14 mouse cellular contexts compared by ENCODE assay signal in the genomic region with DNA sequence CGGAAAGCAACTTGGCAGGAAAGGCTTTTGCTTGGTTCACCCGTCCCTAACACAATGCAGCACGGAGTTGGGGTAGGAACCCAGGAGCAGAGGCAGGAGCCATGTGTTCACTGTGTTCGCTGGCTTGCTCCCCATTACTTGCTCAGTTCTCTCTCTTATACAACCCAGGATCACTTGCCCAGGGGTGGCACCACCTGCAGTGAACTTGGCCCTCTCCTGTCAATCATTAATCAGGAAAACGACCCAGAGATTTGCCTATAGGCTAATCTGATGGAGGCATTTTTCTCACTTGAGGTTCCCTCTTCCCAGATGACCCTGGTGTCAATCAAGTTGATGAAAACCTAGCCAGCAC.
A peak's percentile ranks its signal among the peaks of the same experiment; 100 is the strongest.
DNase-seq lines count a peak whose midpoint lies in the region; ATAC-seq and TF ChIP-seq lines count a peak whose summit lies in the region.
"Had no signal": no experiment of that assay in that cellular context is flagged by ENCODE, and none has a peak within 500 bp of the region (broad histone marks: within the 10 kb centered on the region; RNA-seq: fewer than 3 reads in every experiment).

No protein-coding gene starts in this region.

- no peak overlapping the region for H3K4me3 ChIP-seq in thymus, adult 2 months (ENCODE audit: control insufficient read depth, insufficient read depth, low read length)
- H3K4me3 ChIP-seq in kidney, embryonic 15.5 days (replicated peaks), result no peak overlapping the region
- H3K4me3 ChIP-seq in liver, embryonic 13.5 days (replicated peaks), result no peak overlapping the region
- H3K4me3 ChIP-seq in midbrain, embryonic 10.5 days, result no peak overlapping the region
- H3K4me3 ChIP-seq: heart, embryonic 13.5 days; left cerebral cortex, adult 2 months; midbrain, embryonic 15.5 days had no signal

- H3K27me3 ChIP-seq in thymus, adult 2 months (ENCODE audit: control insufficient read depth, insufficient read depth, low read length), result no peaks in the 10 kb centered on the region
- H3K27me3 ChIP-seq in kidney, embryonic 15.5 days, result no peaks in the 10 kb centered on the region
- no peaks in the 10 kb centered on the region for H3K27me3 ChIP-seq in liver, embryonic 13.5 days
- peaks cover 25% of the 10 kb centered on the region; the same call in 1 of the 2 replicates for H3K27me3 ChIP-seq in midbrain, embryonic 10.5 days (ENCODE audit: low read depth, poor library complexity, severe bottlenecking)
- H3K27me3 ChIP-seq: heart, embryonic 13.5 days; midbrain, embryonic 15.5 days had no signal

- intact Hi-C loops in heart, postnatal 14 days (cut with DNase I), result loop anchor here (5.0 kb wide), 1 partner anchor 243 kb away; no protein-coding TSS in a partner anchor
- intact Hi-C loops in left cerebral cortex, postnatal 36 days (cut with DNase I), result loop anchor here (5.0 to 10.0 kb wide), 2 partner anchors 203 to 265 kb away; partner anchors contain the start of gene Pten

- H3K27ac ChIP-seq in thymus, adult 2 months (ENCODE audit: control insufficient read depth, insufficient read depth, low read length), result peak overlapping the region; percentile 67; the same call in 1 of the 2 replicates
- no peak overlapping the region for H3K27ac ChIP-seq in kidney, embryonic 15.5 days
- H3K27ac ChIP-seq in liver, embryonic 13.5 days, result no peak overlapping the region
- H3K27ac ChIP-seq in midbrain, embryonic 10.5 days (replicated peaks), result no peak overlapping the region
- H3K27ac ChIP-seq: heart, embryonic 13.5 days; left cerebral cortex, adult 2 months; macrophage; midbrain, embryonic 15.5 days had no signal

- no peaks in the 10 kb centered on the region for H3K36me3 ChIP-seq in thymus, adult 2 months (ENCODE audit: control insufficient read depth, insufficient read depth, low read length)
- no peaks in the 10 kb centered on the region for H3K36me3 ChIP-seq in kidney, embryonic 15.5 days
- H3K36me3 ChIP-seq in liver, embryonic 13.5 days, result no peaks in the 10 kb centered on the region
- no peaks in the 10 kb centered on the region for H3K36me3 ChIP-seq in midbrain, embryonic 10.5 days
- H3K36me3 ChIP-seq: heart, embryonic 13.5 days; midbrain, embryonic 15.5 days had no signal

- TF ChIP-seq CTCF in thymus, adult 2 months (IDR thresholded peaks at IDR 0.05; ENCODE audit: borderline replicate concordance, control insufficient read depth, extremely low read depth, insufficient read depth, low read length, poor library complexity), result no peak

- H3K4me2 ChIP-seq in kidney, embryonic 15.5 days, result no peak overlapping the region
- H3K4me2 ChIP-seq in liver, embryonic 13.5 days, result peak overlapping the region; percentile 28; the same call in 1 of the 2 replicates
- H3K4me2 ChIP-seq: heart, embryonic 13.5 days; midbrain, embryonic 15.5 days had no signal

- no peak overlapping the region for H3K9ac ChIP-seq in kidney, embryonic 15.5 days
- H3K9ac ChIP-seq in liver, embryonic 13.5 days, result no peak overlapping the region
- H3K9ac ChIP-seq: heart, embryonic 13.5 days; midbrain, embryonic 15.5 days had no signal

- peaks cover 37% of the 10 kb centered on the region for H3K4me1 ChIP-seq in thymus, adult 2 months (replicated peaks; ENCODE audit: control insufficient read depth, insufficient read depth, low read length)
- peaks cover 24% of the 10 kb centered on the region for H3K4me1 ChIP-seq in kidney, embryonic 15.5 days
- peaks cover 39% of the 10 kb centered on the region for H3K4me1 ChIP-seq in liver, embryonic 13.5 days (replicated peaks)
- peaks cover 32% of the 10 kb centered on the region for H3K4me1 ChIP-seq in midbrain, embryonic 10.5 days

- no peak for DNase-seq in thymus, adult 2 months
- DNase-seq in thymus, adult 18-20 months, result no peak
- DNase-seq in liver, embryonic 13.5 days, result no peak
- no peak for DNase-seq in midbrain, embryonic 10.5 days (ENCODE audit: low spot score)
- DNase-seq in heart, postnatal 14 days, result no peak
- DNase-seq in left cerebral cortex, postnatal 36 days (ENCODE audit: low spot score in 2 of 2), result no peak
- DNase-seq: cerebellum, adult 11-12 months; gastrocnemius, postnatal 25 days had no signal

- no peaks in the 10 kb centered on the region for H3K9me3 ChIP-seq in kidney, embryonic 15.5 days (replicated peaks)
- H3K9me3 ChIP-seq in liver, embryonic 13.5 days (replicated peaks), result no peaks in the 10 kb centered on the region
- no peaks in the 10 kb centered on the region for H3K9me3 ChIP-seq in midbrain, embryonic 10.5 days (replicated peaks)
- H3K9me3 ChIP-seq: heart, embryonic 13.5 days; midbrain, embryonic 15.5 days had no signal

- TF ChIP-seq POLR2A in thymus, adult 2 months (IDR thresholded peaks at IDR 0.05; ENCODE audit: control insufficient read depth, extremely low read depth, insufficient read depth, low read length, poor library complexity), result no peak

- 76% methylated on average over 5 of the region's 5 CpGs for WGBS in thymus, adult 2 months
- 69% methylated on average over 5 of the region's 5 CpGs for WGBS in kidney, embryonic 15.5 days
- 43% methylated on average over 5 of the region's 5 CpGs for WGBS in liver, embryonic 13.5 days (ENCODE audit: insufficient replicate concordance)
- WGBS in midbrain, embryonic 10.5 days, result 71% methylated on average over 5 of the region's 5 CpGs

- ATAC-seq in kidney, embryonic 15.5 days (replicated peaks; ENCODE audit: low FRiP score), result peak; percentile 57; the same call in 1 of the 2 replicates
- ATAC-seq in liver, embryonic 13.5 days (ENCODE audit: low read depth), result peak; percentile 63
- ATAC-seq: forebrain, embryonic 16.5 days; midbrain, embryonic 15.5 days had no signal
